ENCODE assay signal across 11 mouse cellular contexts in the genomic region with DNA sequence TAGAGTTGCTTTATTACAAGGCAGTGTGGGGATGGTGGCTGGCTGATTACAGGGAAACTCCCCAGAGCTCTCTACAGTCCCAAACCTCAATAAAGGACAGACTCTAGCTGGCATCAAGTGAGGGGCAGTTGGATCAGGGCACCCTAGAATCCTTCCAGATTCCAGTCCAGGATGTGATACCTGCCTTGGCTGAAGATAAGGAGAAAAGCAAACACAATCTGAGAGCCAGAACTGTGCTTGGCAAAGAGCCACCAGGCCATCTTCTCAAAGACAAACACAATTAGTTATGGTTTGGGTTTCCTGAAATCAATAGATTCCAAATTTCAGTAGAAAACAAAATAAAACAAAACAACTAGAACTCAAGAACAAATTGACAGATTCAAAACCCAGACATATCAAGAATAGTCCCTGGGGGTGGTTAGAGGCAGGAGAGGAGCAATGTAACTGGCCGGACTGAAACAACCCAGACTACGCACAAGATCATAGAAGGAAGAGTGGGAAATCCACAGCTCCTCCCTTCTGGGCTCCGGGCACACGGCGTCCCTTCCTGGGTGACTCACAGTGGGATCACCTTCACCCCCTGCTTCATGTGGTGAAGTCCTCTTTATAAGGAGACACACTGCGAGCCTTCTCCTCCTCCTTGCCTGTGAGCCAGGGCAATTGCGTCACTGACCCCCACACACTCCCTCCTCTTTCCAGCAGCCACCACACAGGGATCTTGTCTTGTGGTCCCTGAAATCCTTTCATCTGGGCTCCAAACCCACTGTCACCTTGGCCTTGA.
A peak's percentile ranks its signal among the peaks of the same experiment; 100 is the strongest.
DNase-seq lines count a peak whose midpoint lies in the region; ATAC-seq and TF ChIP-seq lines count a peak whose summit lies in the region.
"Had no signal": no experiment of that assay in that cellular context is flagged by ENCODE, and none has a peak within 500 bp of the region (broad histone marks: within the 10 kb centered on the region; RNA-seq: fewer than 3 reads in every experiment).

No protein-coding gene starts in this region.

- no peak overlapping the region for H3K27ac ChIP-seq in lung, postnatal 0 days (ENCODE audit: low read length)
- H3K27ac ChIP-seq in forebrain, embryonic 14.5 days (ENCODE audit: low read depth, low read length): no peak overlapping the region
- H3K27ac ChIP-seq: layer of hippocampus, adult 2 months; liver, embryonic 15.5 days had no signal

- no peak overlapping the region for H3K4me3 ChIP-seq in lung, postnatal 0 days (ENCODE audit: low read depth, low read length)
- H3K4me3 ChIP-seq in forebrain, embryonic 14.5 days (ENCODE audit: low read depth, low read length): no peak overlapping the region
- H3K4me3 ChIP-seq: layer of hippocampus, adult 2 months; liver, embryonic 15.5 days had no signal

- H3K9ac ChIP-seq in lung, postnatal 0 days (replicated peaks; ENCODE audit: low read depth): no peak overlapping the region
- H3K9ac ChIP-seq in forebrain, embryonic 14.5 days (ENCODE audit: low read length): no peak overlapping the region
- H3K9ac ChIP-seq: liver, embryonic 15.5 days had no signal

- no peaks in the 10 kb centered on the region for H3K9me3 ChIP-seq in lung, postnatal 0 days (ENCODE audit: low read length)
- no peaks in the 10 kb centered on the region for H3K9me3 ChIP-seq in forebrain, embryonic 14.5 days (replicated peaks; ENCODE audit: control insufficient read depth, low read length)
- H3K9me3 ChIP-seq: liver, embryonic 15.5 days had no signal

- no peaks in the 10 kb centered on the region for H3K27me3 ChIP-seq in lung, postnatal 0 days (replicated peaks; ENCODE audit: insufficient read depth, low read length)
- no peaks in the 10 kb centered on the region for H3K27me3 ChIP-seq in forebrain, embryonic 14.5 days (replicated peaks; ENCODE audit: control insufficient read depth, insufficient read depth, low read length)
- H3K27me3 ChIP-seq: liver, embryonic 15.5 days had no signal

- no peaks in the 10 kb centered on the region for H3K4me1 ChIP-seq in lung, postnatal 0 days (ENCODE audit: insufficient read depth, low read depth, low read length)
- no peaks in the 10 kb centered on the region for H3K4me1 ChIP-seq in forebrain, embryonic 14.5 days (ENCODE audit: control insufficient read depth, insufficient read depth, low read length)
- H3K4me1 ChIP-seq: liver, embryonic 15.5 days had no signal

- TF ChIP-seq CTCF in lung, postnatal 0 days (IDR thresholded peaks at IDR 0.05): no peak

- no peaks in the 10 kb centered on the region for H3K36me3 ChIP-seq in lung, postnatal 0 days (ENCODE audit: insufficient read depth, low read length)
- no peaks in the 10 kb centered on the region for H3K36me3 ChIP-seq in forebrain, embryonic 14.5 days (ENCODE audit: control insufficient read depth, insufficient read depth, low read length)
- H3K36me3 ChIP-seq: liver, embryonic 15.5 days had no signal

- DNase-seq in lung, postnatal 0 days (ENCODE audit: low spot score): peak; percentile 18
- no peak for DNase-seq in lung, postnatal 25 days (ENCODE audit: low spot score)
- DNase-seq in adrenal gland, adult 18-20 months (ENCODE audit: low spot score in 2 of 2): peak; percentile 12 to 46
- DNase-seq in fibroblast of lung, adult 2 months (ENCODE audit: low read depth): peak; percentile 24
- DNase-seq in testis, postnatal 14 days (ENCODE audit: low spot score): peak; percentile 71
- no peak for DNase-seq in forebrain, embryonic 14.5 days (ENCODE audit: low spot score)
- DNase-seq in frontal cortex, postnatal 25 days (ENCODE audit: low spot score in 2 of 2): no peak
- DNase-seq in retina, embryonic 14.5 days (ENCODE audit: low spot score): no peak
- DNase-seq: right cerebral cortex, postnatal 14 days had no signal

- 41% methylated on average over 7 of the region's 7 CpGs for WGBS in lung, postnatal 0 days
- 89% methylated on average over 7 of the region's 7 CpGs for WGBS in forebrain, embryonic 14.5 days

- H3K4me2 ChIP-seq in lung, postnatal 0 days (replicated peaks; ENCODE audit: low read depth, low read length): no peak overlapping the region
- no peak overlapping the region for H3K4me2 ChIP-seq in forebrain, embryonic 14.5 days (ENCODE audit: low read length)
- H3K4me2 ChIP-seq: liver, embryonic 15.5 days had no signal

- ATAC-seq in lung, postnatal 0 days: peak; percentile 57
- no peak for ATAC-seq in forebrain, embryonic 14.5 days

- peak; percentile 32; the same call in 1 of the 2 replicates for TF ChIP-seq EP300 in lung, postnatal 0 days (IDR thresholded peaks at IDR 0.05)

Comparison
In these comparisons a context has a peak if more than half of its experiments do, and no peak if none do; other contexts are left out.
1. DNase-seq: peak in lung, postnatal 0 days (single experiment), adrenal gland, adult 18-20 months (2 of 2), fibroblast of lung, adult 2 months (single experiment) and testis, postnatal 14 days (single experiment); none in lung, postnatal 25 days (single experiment), forebrain, embryonic 14.5 days (single experiment), frontal cortex, postnatal 25 days (0 of 2) and retina, embryonic 14.5 days (single experiment).